Mouse (Mus musculus): Measurements from ENCODE around the gene Vwa2. TPM values are rescaled to one million over a fixed set of nuclear protein-coding genes. Genes with fewer than 3 reads are reported as not detected.

The Vwa2 gene
- total RNA-seq, 4 experiments from 2014 or later = not detected

DNA sequence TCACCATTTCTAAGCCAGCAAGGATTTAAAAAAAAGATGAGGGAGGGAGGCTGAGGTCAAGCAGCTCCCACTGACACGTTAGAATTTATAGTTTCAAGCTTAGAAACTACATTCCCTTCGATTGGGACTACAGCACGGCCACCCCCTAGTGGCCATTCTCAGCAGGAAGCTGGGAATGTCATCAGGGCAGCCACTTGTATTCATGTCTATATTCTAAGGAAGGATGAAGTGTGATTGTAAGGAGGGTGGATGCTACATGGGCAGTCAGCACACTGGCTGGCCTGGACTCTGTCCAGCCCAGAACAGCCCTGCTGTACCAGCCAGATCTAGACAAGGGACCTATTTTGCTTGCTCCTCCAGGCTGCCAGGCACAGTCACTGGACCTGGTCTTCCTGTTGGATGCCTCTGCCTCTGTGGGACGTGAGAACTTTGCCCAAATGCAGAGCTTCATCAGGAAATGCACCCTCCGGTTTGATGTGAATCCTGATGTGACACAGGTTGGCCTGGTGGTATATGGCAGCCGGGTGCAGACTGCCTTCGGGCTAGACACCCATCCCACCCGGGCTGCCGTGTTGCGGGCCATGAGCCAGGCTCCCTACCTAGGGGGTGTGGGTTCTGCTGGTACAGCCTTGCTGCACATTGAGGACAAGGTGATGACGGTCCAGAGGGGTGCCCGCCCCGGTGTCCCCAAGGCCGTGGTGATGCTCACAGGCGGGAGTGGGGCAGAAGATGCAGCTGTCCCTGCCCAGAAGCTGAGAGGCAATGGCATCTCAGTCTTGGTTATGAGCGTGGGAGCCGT lies 34.6 kb downstream of the Vwa2 start:
- DNase-seq (ENCODE audit: low spot score in 2 of 2) = peak in 1 of 2 experiments; percentile 38

- DNase-seq (ENCODE audit: low spot score in 2 of 2) = no peak
These were observed 36.5 kb downstream of the Vwa2 start for GRCm38 (mm10) chr19:56910561-56910960.

- no peak for DNase-seq (ENCODE audit: low spot score in 2 of 2)
These were observed 39.7 kb downstream of the Vwa2 start for GRCm38 (mm10) chr19:56913761-56914160.

GRCm38 (mm10) chr19:56914658-56915057 lies 40.6 kb downstream of the Vwa2 start:
- DNase-seq (ENCODE audit: low spot score in 2 of 2) = no peak

DNA sequence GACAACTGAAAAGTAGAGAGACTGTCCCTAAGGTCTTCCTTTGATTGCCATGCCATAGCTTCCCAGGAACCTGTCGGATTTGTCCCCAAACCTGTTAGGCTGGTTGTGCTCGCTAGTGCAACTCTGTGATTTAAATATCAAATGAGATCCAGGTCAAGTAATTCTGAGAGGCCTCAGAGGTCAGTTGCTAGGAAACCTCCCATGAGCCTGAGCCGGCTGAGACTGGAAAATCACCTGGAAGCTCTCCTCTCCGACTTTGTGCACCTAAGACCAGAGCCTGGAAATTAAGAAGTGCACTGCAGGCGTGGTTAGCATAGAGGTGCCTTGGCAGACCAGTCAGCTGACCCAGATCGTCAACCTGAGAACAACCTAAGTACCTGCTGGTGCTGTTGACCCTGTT lies 41.0 kb downstream of the Vwa2 start:
- no peak for DNase-seq (ENCODE audit: low spot score in 2 of 2)

DNA sequence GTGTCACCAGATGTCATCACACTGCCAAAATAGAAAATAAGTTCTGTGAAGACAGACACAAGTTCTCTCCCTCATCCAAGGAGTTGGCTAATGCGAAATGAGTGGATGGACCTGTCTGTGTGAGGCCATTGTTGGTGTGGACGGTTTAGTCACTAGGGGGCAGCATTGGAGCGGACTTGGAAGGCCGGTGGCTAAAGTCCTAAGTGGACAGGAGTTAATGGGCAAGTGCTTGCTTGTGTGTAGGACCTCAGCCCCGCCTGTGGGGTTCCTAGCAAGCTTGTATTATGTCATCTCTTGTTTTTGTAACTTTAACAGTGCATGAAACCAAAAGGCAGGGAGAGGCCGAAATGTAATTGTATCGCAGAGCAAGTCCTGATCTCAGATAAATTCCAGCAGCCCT lies 45.6 kb downstream of the Vwa2 start:
- peak; percentile 77 to 86 for DNase-seq (ENCODE audit: low spot score in 2 of 2)

DNA sequence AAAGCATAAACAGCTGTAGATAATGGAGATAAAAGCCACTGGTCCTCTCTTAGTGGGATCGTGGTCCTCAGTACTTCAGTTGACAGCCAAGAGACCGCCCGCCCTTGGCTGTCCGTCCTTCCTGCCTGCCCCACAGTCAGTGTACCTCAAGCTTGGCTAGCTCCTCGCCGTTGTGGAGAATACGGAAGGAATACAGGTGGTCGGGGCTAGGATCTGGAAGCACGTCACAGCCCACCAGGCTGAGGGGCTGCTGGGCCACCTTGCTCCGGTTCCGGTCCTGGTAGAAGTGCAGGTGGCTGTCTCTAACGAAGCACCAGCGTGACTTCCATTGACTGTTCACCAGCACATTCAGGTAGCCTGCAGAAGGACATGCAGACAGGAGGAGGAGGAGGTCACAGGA lies 46.2 kb downstream of the Vwa2 start:
- no peak for DNase-seq (ENCODE audit: low spot score in 2 of 2)

GRCm38 (mm10) chr19:56921744-56922143 lies 47.7 kb downstream of the Vwa2 start:
- DNase-seq (ENCODE audit: low spot score in 2 of 2) = no peak

DNA sequence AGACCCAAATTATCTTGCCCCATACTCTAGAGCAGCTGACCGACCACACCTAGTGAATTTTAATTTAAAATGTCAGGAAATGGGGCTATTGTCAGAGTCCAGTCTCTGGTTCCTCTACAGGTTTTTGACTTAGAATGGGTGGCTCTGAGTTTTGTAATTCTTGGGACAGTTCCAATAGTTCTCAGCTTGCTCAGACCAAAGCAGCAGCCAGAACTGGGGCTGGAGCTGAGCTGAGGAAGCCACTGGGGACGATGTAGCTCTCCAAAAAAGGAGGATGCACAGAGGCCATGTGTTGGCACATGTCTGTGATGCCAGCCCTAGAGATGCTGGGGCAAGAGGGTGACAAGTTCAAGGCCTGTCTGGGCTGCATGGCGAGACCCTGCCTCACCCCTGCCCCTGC lies 55.3 kb downstream of the Vwa2 start:
- DNase-seq (ENCODE audit: low spot score in 2 of 2) = no peak

DNA sequence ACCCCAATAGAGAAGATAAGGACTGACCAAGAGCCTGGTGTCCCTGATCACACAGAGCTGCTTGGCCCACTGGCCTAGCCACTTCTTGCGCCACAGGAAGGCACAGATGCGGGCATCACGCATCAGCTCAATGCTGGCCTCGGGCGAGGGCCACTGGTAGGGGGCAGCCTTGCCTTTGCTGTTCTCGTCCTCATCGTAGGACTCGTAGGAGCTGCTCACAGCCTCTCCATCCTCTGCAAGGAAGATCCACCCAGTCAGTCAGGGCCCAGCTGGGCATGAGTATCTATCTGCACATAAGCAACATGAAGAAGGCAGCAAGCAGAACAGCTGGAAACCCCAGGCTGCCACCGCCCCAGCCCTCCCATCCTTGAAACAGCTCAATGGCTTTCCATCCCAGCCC lies 56.0 kb downstream of the Vwa2 start:
- DNase-seq (ENCODE audit: low spot score in 2 of 2) = no peak

GRCm38 (mm10) chr19:56933800-56934199 lies 59.8 kb downstream of the Vwa2 start:
- no peak for DNase-seq (ENCODE audit: low spot score in 2 of 2)

GRCm38 (mm10) chr19:56935111-56935510 lies 61.1 kb downstream of the Vwa2 start:
- DNase-seq (ENCODE audit: low spot score in 2 of 2) = no peak

GRCm38 (mm10) chr19:56935777-56936176 lies 61.7 kb downstream of the Vwa2 start:
- DNase-seq (ENCODE audit: low spot score in 2 of 2) = no peak

DNA sequence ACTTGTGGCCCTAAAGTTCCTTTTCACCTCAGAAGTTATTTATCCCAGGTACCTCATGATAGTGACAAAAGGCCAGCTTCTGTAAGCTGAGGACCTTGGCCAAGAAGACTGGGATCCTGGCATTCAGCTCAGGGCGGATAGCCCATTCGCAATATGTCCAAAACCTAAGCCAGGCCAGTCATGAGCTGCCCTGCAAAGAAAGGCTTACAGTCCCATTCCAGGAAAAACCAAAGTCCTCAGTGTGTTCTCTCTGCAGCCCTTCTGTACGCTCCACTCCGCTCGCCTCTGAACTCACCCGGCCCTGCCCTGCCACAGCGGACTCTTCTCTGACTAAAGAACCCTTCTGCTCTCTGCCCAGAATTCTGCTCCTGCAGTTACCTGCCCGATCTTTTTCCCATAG lies 62.2 kb downstream of the Vwa2 start:
- no peak for DNase-seq (ENCODE audit: low spot score in 2 of 2)

DNA sequence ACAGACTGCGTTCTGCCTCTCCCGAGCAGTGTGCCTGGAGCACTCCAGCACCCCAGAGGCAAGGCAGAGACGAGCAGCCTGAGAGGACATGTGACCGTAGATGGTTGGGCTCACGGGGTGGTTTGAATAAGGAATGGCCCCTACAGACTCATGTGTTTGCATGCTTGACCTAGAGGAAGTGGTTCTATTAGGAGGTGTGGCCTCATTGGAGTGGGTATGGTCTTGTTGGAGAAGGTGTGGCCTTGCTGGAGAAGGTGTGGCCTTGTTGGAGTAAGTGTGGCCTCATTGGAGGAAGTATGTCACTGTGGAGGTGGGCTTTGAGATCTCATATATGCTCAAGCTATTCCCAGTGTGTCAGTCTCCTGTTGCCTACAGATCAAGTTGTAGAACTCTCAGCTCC lies 63.9 kb downstream of the Vwa2 start:
- DNase-seq (ENCODE audit: low spot score in 2 of 2) = no peak

DNA sequence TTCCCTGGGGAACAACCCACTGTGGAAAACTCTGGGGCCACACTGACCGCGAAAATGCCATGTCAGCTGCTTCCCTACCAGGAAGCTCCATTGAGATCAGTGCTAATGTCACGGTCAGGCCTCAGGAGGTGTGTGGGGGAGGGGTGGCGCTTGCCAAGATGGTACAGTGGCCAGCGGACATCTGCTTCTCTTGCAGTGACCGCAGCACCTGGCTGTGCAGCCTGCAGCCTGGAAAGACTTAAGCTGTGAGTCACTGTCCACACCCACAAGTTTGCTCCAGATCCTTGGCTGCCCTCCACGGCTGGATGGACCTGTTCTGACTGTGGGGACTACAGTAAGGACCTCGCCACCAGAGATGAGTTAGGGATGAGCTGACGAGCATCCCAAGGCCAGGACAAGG lies 65.8 kb downstream of the Vwa2 start:
- DNase-seq (ENCODE audit: low spot score in 2 of 2) = no peak

- no peak for DNase-seq (ENCODE audit: low spot score in 2 of 2)
These were observed 66.5 kb downstream of the Vwa2 start for GRCm38 (mm10) chr19:56940507-56940906.

DNA sequence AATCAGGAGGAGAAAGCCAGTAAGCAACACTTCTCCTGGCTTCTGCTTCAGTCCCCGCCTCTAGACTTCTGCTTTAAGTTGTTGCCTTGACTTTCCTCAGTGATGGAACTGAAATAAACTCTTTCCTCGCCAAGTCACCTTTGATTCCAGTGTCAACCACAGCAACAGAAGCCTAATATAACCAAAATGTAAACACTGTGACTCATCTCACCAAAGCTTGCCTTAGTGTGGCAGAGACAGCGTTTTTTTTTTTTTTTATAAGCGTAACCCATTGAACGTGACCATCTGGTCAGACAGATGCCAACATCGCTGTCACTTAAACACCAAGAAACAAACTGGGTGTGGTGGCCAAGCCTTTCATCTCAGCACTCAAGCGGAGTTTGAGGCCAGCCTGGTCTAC lies 68.2 kb downstream of the Vwa2 start:
- no peak for DNase-seq (ENCODE audit: low spot score in 2 of 2)

- no peak for DNase-seq (ENCODE audit: low spot score in 2 of 2)
These were observed 70.2 kb downstream of the Vwa2 start for GRCm38 (mm10) chr19:56944211-56944610.

DNA sequence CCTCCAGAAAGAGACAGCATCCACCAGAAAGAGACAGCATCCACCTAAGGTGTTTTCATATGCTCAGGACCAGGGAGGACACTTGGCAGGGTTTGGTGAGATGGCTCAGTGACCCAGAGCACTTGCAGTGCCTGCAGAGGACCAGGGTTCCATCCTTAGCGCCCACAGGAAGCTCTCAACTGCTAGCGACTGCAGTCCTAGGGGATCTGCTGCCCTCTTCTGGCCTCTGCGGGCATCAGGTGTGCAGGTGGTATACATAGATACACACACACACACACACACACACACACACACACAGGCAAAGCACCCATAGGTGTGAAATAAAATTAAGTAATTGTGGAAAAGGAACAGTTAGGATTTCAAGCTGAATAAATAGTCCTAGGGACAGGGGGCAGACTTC lies 70.8 kb downstream of the Vwa2 start:
- DNase-seq (ENCODE audit: low spot score in 2 of 2) = no peak

DNA sequence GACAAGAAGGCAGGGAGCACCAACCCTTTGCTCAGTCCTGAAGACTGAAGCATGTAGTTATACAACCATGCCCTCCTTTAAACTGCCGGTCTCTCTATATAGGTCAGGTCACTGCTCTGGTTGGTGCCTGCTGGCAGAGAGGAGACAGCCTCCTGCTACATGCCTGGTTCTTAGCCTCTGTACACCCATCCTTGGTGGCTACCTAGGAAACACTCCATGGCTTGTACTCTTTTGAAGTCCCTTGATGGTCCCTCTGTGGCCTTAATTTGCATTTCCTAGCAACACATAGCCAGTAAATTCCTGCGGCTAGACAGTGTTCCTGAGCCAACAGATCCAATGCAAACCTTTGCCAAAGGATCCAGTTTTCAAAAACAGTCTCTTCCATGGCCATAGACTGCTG lies 71.6 kb downstream of the Vwa2 start:
- no peak for DNase-seq (ENCODE audit: low spot score in 2 of 2)

- no peak for DNase-seq (ENCODE audit: low spot score in 2 of 2)
These were observed 72.2 kb downstream of the Vwa2 start for GRCm38 (mm10) chr19:56946277-56946676.

- no peak for DNase-seq (ENCODE audit: low spot score in 2 of 2)
These were observed 72.7 kb downstream of the Vwa2 start for GRCm38 (mm10) chr19:56946727-56947126.
